Mouse (Mus musculus) liver, adult (tissue): ENCODE data around the gene Hbb-bh1.

Experiments used
- GATA4 ChIP-seq: IDR thresholded peaks from 2 replicates; pipeline ENCODE4 v1.6.1; 2014; ENCODE audit warnings: mild to moderate bottlenecking, low read length; ENCODE audit not compliant: insufficient replicate concordance

Gene Hbb-bh1

GRCm38 (mm10) chr7:103824597-103824996 lies 18.4 kb downstream of the Hbb-bh1 start:
- no peak for TF ChIP-seq GATA4

GRCm38 (mm10) chr7:103813766-103814165 lies 29.2 kb downstream of the Hbb-bh1 start, which contains the start of gene Hbb-bt:
Hbb-bt (minus strand) TSS chr7:103813996.
- TF ChIP-seq GATA4: no peak

- no peak for TF ChIP-seq GATA4
Observed at GRCm38 (mm10) chr7:103812174-103812573, 30.8 kb downstream of the Hbb-bh1 start.

- no peak for TF ChIP-seq GATA4
Observed at GRCm38 (mm10) chr7:103811223-103811845, 31.6 kb downstream of the Hbb-bh1 start.

- TF ChIP-seq GATA4: no peak
Observed at GRCm38 (mm10) chr7:103810746-103811145, 32.2 kb downstream of the Hbb-bh1 start.

- TF ChIP-seq GATA4: no peak
Observed at GRCm38 (mm10) chr7:103810296-103810695, 32.7 kb downstream of the Hbb-bh1 start.

- TF ChIP-seq GATA4: no peak
Observed at GRCm38 (mm10) chr7:103809801-103810155, 33.2 kb downstream of the Hbb-bh1 start.

GRCm38 (mm10) chr7:103808971-103809800 lies 33.8 kb downstream of the Hbb-bh1 start:
- no peak for TF ChIP-seq GATA4

- TF ChIP-seq GATA4: no peak
Observed at GRCm38 (mm10) chr7:103806856-103807255, 36.1 kb downstream of the Hbb-bh1 start.

- no peak for TF ChIP-seq GATA4
Observed at GRCm38 (mm10) chr7:103792669-103793388, 50.1 kb downstream of the Hbb-bh1 start.

- no peak for TF ChIP-seq GATA4
Observed at GRCm38 (mm10) chr7:103791721-103792120, 51.2 kb downstream of the Hbb-bh1 start, which contains the start of gene Olfr67. Olfr67 (minus strand) TSS chr7:103791821.
